In genomic region chr9:113707481-113708360, GRCm38 (mm10) we compare ENCODE assay signal across 7 mouse cellular contexts. TPM values are rescaled to one million over a fixed set of nuclear protein-coding genes. Genes with fewer than 3 reads are reported as not detected.
DNase-seq lines count a peak whose midpoint lies in the region; ATAC-seq and TF ChIP-seq lines count a peak whose summit lies in the region.

Pdcd6ip (minus strand) TSS chr9:113708259.

- peak within 1 kb of the TSS; percentile 89 for H3K27ac ChIP-seq in embryonic facial prominence, embryonic 10.5 days (replicated peaks)
- H3K27ac ChIP-seq in intestine, postnatal 0 days (ENCODE audit: low read depth, low read length) = peak within 1 kb of the TSS; percentile 99
- peak within 1 kb of the TSS; percentile 77 for H3K27ac ChIP-seq in midbrain, embryonic 12.5 days (replicated peaks)
- peak within 1 kb of the TSS; percentile 91 for H3K27ac ChIP-seq in small intestine, adult 2 months (ENCODE audit: insufficient read depth, low read depth, low read length)

- TF ChIP-seq CTCF in intestine, postnatal 0 days (IDR thresholded peaks at IDR 0.05; ENCODE audit: low read depth) = no peak
- no peak for TF ChIP-seq CTCF in small intestine, adult 2 months (IDR thresholded peaks at IDR 0.05; ENCODE audit: extremely low read depth, insufficient read length, insufficient replicate concordance, low read depth, low read length)

- H3K4me3 ChIP-seq in embryonic facial prominence, embryonic 10.5 days = peak within 1 kb of the TSS; percentile 94
- H3K4me3 ChIP-seq in intestine, postnatal 0 days (ENCODE audit: low read depth, low read length) = peak within 1 kb of the TSS; percentile 98
- peak within 1 kb of the TSS; percentile 87 for H3K4me3 ChIP-seq in midbrain, embryonic 12.5 days
- H3K4me3 ChIP-seq in small intestine, adult 2 months (ENCODE audit: low read depth, low read length) = peak within 1 kb of the TSS; percentile 85

- peaks cover 20% of the 10 kb centered on the region for H3K4me1 ChIP-seq in embryonic facial prominence, embryonic 10.5 days
- no peaks in the 10 kb centered on the region for H3K4me1 ChIP-seq in intestine, postnatal 0 days (replicated peaks; ENCODE audit: control insufficient read depth, insufficient read depth, low read length)
- peaks cover 23% of the 10 kb centered on the region for H3K4me1 ChIP-seq in midbrain, embryonic 12.5 days
- H3K4me1 ChIP-seq in small intestine, adult 2 months (ENCODE audit: control insufficient read depth, insufficient read depth, insufficient read length, low read length) = peaks cover 11% of the 10 kb centered on the region; the same call in 1 of the 2 replicates

- H3K9ac ChIP-seq in intestine, postnatal 0 days (ENCODE audit: low read depth, low read length) = peak within 1 kb of the TSS; percentile 99
- peak within 1 kb of the TSS; percentile 93 for H3K9ac ChIP-seq in midbrain, embryonic 12.5 days (replicated peaks)

- H3K36me3 ChIP-seq in embryonic facial prominence, embryonic 10.5 days (replicated peaks) = 0 out of 2 replicates have a peak, but pooled peaks cover 2% of the 10 kb centered on the region
- H3K36me3 ChIP-seq in intestine, postnatal 0 days (ENCODE audit: control insufficient read depth, insufficient read depth) = no peaks in the 10 kb centered on the region
- no peaks in the 10 kb centered on the region for H3K36me3 ChIP-seq in midbrain, embryonic 12.5 days
- H3K36me3 ChIP-seq in small intestine, adult 2 months (ENCODE audit: control insufficient read depth, insufficient read depth, low read length) = no peaks in the 10 kb centered on the region

- ATAC-seq in intestine, postnatal 0 days = peak; percentile 91
- ATAC-seq in midbrain, embryonic 12.5 days (ENCODE audit: low FRiP score, low read depth) = peak; percentile 94

- DNase-seq in adrenal gland, postnatal 10 days = peak; percentile 96
- peak; percentile 93 for DNase-seq in embryonic facial prominence, embryonic 10.5 days (ENCODE audit: low spot score)
- peak; percentile 77 for DNase-seq in gonadal fat pad, adult 2 months (ENCODE audit: low read depth)
- DNase-seq in left cerebral cortex, postnatal 4 days = peak; percentile 94

- no peaks in the 10 kb centered on the region for H3K27me3 ChIP-seq in embryonic facial prominence, embryonic 10.5 days (replicated peaks; ENCODE audit: low read depth, poor library complexity, severe bottlenecking)
- H3K27me3 ChIP-seq in intestine, postnatal 0 days (replicated peaks; ENCODE audit: control insufficient read depth, insufficient read depth, low read length) = no peaks in the 10 kb centered on the region
- H3K27me3 ChIP-seq in midbrain, embryonic 12.5 days = no peaks in the 10 kb centered on the region
- H3K27me3 ChIP-seq in small intestine, adult 2 months (ENCODE audit: control insufficient read depth, insufficient read depth, low read length) = no peaks in the 10 kb centered on the region

- no peaks in the 10 kb centered on the region for H3K9me3 ChIP-seq in embryonic facial prominence, embryonic 10.5 days
- H3K9me3 ChIP-seq in intestine, postnatal 0 days (ENCODE audit: control insufficient read depth) = no peaks in the 10 kb centered on the region
- no peaks in the 10 kb centered on the region for H3K9me3 ChIP-seq in midbrain, embryonic 12.5 days

- peak within 1 kb of the TSS; percentile 77 for H3K4me2 ChIP-seq in intestine, postnatal 0 days (replicated peaks; ENCODE audit: low read depth)
- H3K4me2 ChIP-seq in midbrain, embryonic 12.5 days (replicated peaks) = peak within 1 kb of the TSS; percentile 69

- peak; percentile 85 for TF ChIP-seq POLR2A in small intestine, adult 2 months (IDR thresholded peaks at IDR 0.05; ENCODE audit: low read depth, low read length)

- WGBS in embryonic facial prominence, embryonic 10.5 days = 2% methylated on average over 77 of the region's 77 CpGs
- WGBS in intestine, postnatal 0 days = under 1% methylated on average over 76 of the region's 77 CpGs
- 2% methylated on average over 74 of the region's 77 CpGs for WGBS in midbrain, embryonic 12.5 days
- WGBS in small intestine, adult 2 months = under 1% methylated on average over 76 of the region's 77 CpGs

- intact Hi-C loops in left cerebral cortex, postnatal 4 days (cut with DNase I) = no loop called here

RNA-seq across cellular contexts. Expression of gene Pdcd6ip, which starts in this region (rescaled TPM):
- 100 to 1,000 TPM; 107 to 110 TPM for total RNA-seq in adrenal gland, postnatal 10 days (2021)
- 59.9 and 60.8 TPM in 2 replicates for polyA plus RNA-seq in embryonic facial prominence, embryonic 10.5 days (2016; fragmentation: Nextera tagmentation; extraction: Ambion mirVana)
- polyA plus RNA-seq in gonadal fat pad, adult 2 months (2012; rRNA removed) = 69.2 and 71.4 TPM in 2 replicates
- polyA plus RNA-seq in intestine, postnatal 0 days (2015; fragmentation: Nextera tagmentation; extraction: Ambion mirVana) = 100 and 101 TPM in 2 replicates
- 10 to 100 TPM; 55.5 to 60.4 TPM for total RNA-seq in left cerebral cortex, postnatal 4 days (2021)
- polyA plus RNA-seq in midbrain, embryonic 12.5 days (2016; fragmentation: Nextera tagmentation; extraction: Ambion mirVana) = 55.1 and 57.9 TPM in 2 replicates
- polyA plus RNA-seq in small intestine, adult 2 months (2012; rRNA removed) = 57.3 and 202 TPM in 2 replicates

Comparison
In these comparisons a context has a peak if more than half of its experiments do, and no peak if none do; other contexts are left out.
1. Peak in every context shown above with its lines: DNase-seq, ATAC-seq, H3K4me3 ChIP-seq and H3K27ac ChIP-seq.